Mouse (Mus musculus) duodenum, adult 2 months (tissue): ENCODE measurements around the gene Gimd1. TPM values are rescaled to one million over a fixed set of nuclear protein-coding genes. Genes with fewer than 3 reads are reported as not detected.

Source experiments
- polyA plus RNA-seq: library from polyadenylated mRNA; depleted of rRNA; stranded (reverse); fragments of >200 nt; gene quantifications from 2 replicates; pipeline ENCODE4 v1.2.3, GENCODE M21; 2012; ENCODE audit warnings: low replicate concordance; rRNA removed

The Gimd1 gene
- 4.4 and 16.1 TPM in 2 replicates for polyA plus RNA-seq

GRCm38 (mm10) chr3:132629601-132630239, at the start of gene Gimd1:
Gimd1 (plus strand) TSS chr3:132629820.

GRCm38 (mm10) chr3:132683447-132684230, 54.0 kb downstream of the Gimd1 start, which contains the start of gene Tbck:
Tbck (plus strand) TSS chr3:132684144.

GRCm38 (mm10) chr3:132684231-132684928, 54.8 kb downstream of the Gimd1 start, which contains the start of gene Aimp1:
Aimp1 (minus strand) TSS chr3:132684370.

Other genes starting within 250 kb of the Gimd1 start
- gene Tbck, start 54.3 kb downstream of the Gimd1 start, polyA plus RNA-seq, result 1.7 and 2.3 TPM in 2 replicates
- gene Aimp1, start 54.5 kb downstream of the Gimd1 start, polyA plus RNA-seq, result 2.4 and 2.5 TPM in 2 replicates